Mouse (Mus musculus): ENCODE results near the gene Ttc22.

Gene Ttc22

DNA sequence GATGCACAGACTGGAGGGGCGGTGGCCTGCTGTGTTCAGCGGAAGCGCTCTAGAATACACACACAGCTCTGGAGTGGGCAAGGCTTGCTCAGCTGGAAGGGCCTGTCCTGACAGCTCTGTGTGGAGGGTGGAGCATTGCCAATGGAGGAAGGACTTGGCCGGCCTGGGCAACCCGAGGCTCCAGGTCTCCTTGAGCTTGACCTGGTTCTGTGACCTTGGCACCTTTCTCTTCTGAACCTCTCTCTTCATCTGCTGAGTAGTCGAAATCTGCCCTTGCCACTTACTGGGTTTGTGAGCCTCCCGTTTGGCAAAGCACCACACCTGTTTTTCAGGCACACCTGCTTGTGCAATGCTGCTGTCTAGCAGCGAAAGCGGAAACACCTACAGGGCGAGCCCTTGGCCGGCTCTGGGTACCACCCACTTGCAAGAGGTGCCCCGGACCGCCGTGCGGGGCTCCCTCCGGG, at the start of gene Ttc22:
Gene Ttc22, plus strand, starts transcription at position 403 of the 464 bp plus-strand sequence.
- in situ Hi-C loops (cut with MboI; ENCODE audit: low sequenced_read_pairs), result no loop called here

DNA sequence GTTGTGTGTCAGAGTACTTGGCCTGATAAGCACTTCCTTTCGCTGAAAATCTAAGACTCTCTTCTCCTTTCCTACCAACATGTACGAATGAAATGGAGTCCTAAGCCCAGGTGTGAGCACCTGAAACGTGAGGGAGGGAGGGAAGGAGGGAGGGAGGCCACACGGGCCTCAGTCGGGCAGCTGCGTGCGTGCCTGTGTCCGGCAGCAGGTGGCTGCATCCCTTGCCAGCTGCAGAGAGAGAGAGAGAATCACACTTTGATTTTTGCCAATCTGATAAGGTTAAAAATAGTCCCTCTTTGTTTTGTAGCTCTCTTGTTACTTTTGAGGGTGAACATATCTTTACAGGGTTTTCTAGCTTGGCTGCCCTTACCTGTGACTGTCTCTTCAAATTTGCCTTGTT, 47.2 kb upstream of the Ttc22 start:
- in situ Hi-C loops (cut with MboI; ENCODE audit: low sequenced_read_pairs), result no loop called here

DNA sequence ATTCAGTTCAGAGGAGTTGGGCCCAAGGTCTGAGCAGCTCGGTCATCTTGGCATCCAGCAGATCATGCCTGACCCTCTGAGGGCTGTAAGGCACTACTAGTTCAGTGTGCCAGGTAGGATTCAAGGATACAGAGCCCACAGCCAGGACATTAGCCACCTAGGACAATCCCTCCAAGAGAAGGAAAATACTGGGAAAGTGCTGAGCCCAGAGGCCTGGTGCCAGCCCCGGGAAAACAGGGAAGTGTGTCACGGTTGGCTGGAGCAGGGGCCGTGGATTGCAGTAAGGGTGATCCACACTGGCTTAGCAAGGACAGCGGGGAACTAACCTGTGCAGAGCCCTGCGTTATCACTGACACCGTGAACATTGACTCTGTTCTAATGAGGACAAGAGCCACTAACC, 44.7 kb upstream of the Ttc22 start:
- in situ Hi-C loops (cut with MboI; ENCODE audit: low sequenced_read_pairs), result no loop called here

DNA sequence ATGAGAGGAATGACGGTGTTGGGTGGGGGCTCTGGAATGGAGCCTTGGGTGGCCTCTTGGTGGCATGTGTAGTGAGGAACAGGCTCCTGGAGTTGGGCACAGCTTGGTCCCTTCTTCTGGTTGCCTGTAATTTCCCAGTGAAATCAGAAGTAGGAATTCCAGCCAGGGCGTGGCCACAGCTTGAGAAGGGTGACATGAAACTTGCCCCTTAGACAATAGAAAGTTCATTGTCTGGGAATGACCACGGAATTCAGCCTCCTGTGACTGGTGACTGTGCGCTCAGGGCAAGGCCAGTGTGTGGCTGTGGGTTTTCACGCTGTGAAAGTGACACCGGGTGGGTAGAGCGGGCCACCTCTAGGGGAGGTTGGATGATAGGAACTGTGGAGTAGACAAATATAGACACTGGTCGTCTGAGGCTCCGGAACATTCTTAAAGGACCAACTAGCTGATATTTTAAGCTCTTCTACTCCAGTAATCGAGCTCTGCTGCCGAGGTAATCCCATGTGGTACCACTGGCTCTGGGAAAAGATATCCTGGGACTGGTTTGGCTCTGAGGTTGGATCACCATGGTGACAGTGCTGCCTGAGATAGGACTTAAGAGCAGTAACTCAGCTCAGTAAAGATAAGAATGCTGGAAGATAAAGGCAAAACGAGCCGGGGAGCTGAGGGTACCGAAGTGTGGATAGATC, 40.9 kb upstream of the Ttc22 start:
- in situ Hi-C loops (cut with MboI; ENCODE audit: low sequenced_read_pairs), result no loop called here

DNA sequence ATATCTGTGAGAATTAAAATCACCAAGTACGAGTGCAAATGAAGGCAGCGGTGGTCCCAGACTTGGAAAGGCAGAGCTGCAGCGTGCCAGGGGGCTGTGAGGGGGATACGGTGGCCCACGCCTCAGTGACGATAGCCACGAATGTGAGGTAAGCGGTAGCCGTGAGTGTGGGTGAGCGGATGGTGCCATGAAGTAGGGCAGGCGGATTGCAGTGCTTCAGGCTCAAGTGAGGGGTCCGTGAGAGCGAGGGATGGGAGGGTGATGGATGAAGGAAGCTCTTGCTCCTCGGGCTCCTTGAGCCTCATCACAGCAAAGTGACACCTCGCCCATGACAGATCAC, 40.4 kb upstream of the Ttc22 start:
- in situ Hi-C loops (cut with MboI; ENCODE audit: low sequenced_read_pairs), result no loop called here

DNA sequence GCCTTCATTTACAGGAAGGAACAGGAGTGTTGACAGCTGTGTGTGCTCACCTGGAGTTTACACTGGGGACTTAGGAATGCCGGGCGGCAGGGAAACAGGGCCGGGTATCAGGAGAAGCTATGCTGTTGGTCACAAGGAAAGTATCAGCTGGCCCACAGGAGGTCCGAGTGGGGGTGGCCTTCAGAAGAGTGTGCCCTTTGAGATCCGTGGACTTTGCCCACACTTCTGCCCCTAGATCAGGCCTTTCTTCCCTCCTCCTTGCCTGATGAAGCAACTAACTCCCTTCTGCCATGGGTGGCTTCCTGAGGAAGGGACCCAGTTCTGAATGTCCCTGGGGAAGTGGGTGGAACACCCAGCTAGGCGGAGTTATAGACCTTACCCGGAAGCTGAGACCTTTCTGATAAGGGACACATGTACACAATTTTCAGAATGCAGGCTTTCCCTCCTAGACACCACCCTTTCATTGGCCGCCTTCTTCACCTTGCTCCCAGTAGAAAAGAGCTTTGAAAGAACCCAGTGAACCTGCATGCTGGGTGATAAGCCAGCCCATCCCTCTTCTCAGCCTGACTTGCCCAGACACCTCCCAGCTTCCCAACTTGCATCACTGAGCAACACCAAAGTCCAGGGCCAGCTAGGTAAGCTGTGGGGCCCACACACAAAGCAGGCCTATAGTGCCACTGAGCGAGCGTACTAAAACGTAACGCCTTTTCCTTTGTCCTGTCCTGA, 39.6 kb upstream of the Ttc22 start:
- in situ Hi-C loops (cut with MboI; ENCODE audit: low sequenced_read_pairs), result no loop called here

DNA sequence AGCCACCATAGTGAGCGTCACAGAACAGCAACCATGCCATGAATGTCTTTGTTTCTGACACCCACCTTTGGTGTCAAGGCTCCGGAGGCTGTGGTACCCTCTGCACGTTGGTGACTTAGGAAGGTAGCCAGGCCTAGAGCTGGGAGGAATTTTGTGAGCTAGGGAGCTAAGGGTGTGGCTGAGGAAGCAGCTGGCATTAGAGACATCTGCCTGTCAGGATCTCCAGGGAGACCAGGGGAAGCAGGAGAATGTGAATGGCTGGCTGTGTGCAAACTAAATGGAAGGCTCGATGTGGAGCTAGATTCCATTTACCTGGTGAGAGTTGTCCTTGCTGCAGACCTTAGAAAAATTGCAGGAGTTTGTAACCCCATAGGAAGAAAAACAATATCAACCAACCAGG, 37.6 kb upstream of the Ttc22 start:
- in situ Hi-C loops (cut with MboI; ENCODE audit: low sequenced_read_pairs), result no loop called here

DNA sequence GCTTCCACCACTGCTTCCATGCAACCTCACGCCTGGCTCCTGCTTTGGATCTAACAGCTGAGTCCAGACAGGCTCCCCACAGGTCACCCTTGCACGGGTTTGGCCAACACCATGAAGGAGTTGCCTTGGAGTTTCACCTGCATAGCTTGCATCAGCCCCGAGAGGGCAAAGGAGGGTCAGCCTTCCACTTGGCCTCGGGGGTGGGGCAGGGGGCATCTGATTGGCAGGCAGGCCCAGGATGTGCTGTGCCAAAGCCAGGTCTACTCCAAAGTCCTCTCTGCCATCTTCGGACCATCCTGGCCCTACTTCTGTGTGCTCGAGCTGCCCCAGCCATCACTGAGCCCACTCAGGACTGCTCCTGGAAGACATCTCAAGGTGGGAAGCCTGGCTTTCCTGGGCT, 35.2 kb upstream of the Ttc22 start:
- in situ Hi-C loops (cut with MboI; ENCODE audit: low sequenced_read_pairs), result no loop called here

DNA sequence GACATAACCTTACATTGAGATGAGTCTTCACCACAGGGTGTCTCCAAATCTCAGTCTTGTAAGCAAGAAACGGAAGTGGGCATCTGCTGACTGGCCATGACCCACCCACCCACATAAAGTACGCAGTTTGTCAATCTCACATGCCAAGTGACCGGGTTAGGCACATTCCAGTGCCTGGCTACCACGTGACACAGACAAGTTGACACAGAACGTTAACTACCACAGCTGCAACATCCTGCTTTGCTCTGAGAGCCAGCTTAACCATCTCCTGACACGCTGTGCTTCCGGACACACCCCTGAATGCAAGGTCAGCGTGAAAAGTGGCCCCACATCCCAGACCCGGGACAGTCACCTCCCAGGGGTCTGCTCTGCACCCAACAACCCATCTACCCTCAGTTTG, 32.1 kb upstream of the Ttc22 start:
- in situ Hi-C loops (cut with MboI; ENCODE audit: low sequenced_read_pairs), result no loop called here

DNA sequence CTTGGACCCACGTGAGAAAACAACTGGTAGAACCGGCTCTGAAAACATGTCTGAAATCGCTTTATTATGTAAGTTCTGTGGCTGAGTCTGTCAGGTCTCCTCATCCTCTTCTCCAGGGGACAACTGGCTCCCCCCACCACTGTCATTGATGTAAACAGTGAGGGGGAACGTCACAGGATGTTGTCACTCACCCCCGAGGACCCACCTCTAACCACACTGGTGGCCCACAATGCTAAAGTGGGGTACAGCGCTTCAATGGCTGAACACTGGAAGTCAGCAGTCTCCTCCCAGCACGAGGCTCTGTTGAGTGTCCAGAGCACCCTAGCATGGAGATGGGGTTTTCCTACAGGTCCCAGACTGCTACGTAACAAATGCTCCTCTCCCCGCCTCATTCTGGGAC, 31.4 kb upstream of the Ttc22 start:
- in situ Hi-C loops (cut with MboI; ENCODE audit: low sequenced_read_pairs), result no loop called here

DNA sequence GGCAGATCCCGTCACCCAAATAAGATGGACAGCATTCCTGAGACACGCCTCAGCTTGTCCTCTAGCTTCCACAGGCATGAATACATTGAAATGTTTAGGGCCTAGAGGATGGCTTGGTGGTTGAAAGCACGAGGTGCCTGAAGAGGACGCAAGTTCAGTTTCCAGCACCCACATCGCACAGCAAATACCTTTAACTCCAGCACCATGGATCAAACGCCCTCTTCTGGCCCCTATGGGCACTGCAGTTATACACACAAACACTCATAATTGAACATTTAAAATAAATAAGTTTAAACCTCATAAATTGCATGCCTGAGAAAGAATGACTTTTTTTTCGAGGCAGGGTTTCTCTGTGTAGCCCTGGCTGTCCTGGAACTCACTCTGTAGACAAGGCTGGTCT, 28.6 kb upstream of the Ttc22 start:
- in situ Hi-C loops (cut with MboI; ENCODE audit: low sequenced_read_pairs), result no loop called here

DNA sequence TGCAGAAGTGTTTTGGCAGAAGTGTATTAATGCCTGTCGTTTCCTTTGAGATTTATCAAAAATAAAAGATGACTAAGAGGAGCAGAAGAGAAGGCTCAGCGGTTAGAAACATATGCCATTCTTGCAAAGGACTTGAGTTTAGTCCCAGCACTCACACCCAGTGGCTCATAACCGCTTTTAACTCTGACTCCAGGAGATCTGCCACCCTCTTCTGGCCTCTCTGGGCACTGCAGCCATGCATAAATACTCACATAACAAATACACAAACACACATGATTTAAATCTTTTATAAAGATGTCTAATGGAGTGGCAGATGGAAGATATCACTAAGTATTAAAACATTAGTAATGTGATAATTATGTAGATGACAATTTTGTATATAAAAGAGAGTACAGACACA, 26.0 kb upstream of the Ttc22 start:
- in situ Hi-C loops (cut with MboI; ENCODE audit: low sequenced_read_pairs), result no loop called here

DNA sequence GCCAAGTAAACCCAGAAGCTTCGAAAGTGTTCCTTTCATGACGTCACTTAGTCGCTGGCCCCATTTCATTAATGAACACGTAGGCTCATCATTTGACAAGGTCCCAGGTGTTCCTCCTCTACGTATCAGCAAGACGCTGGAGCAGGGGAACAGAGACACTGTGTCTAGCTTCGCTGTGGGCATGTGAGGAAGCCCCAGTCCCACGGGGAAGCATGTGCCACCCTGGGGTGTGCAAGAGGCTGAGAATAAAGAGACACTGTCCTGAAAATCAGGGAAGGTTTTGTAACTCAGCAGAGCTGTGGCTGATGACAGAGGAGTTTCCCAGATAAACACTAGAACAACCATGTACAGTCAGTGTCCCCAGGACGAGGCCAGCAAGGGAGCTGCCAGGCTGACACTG, 25.2 kb upstream of the Ttc22 start:
- in situ Hi-C loops (cut with MboI; ENCODE audit: low sequenced_read_pairs), result no loop called here

DNA sequence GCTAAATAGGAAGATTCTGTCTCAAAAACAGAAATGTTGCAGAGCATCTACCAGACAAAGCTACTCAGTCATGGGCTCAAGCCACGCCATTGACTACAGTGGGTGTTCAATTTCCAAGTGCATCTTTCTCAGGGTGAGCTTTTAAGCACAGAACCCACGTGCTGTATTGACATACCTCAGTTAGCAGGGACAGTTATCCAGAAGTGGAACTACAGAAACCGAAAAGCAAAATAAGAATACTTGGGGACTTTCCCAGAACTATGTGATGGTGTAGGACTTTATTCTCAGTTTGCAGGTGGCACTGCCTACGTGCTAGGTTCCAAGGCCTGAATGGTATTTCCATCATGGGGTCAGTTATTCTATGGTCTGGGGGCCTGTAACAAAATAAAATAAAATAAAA, 24.5 kb upstream of the Ttc22 start:
- in situ Hi-C loops (cut with MboI; ENCODE audit: low sequenced_read_pairs), result no loop called here

DNA sequence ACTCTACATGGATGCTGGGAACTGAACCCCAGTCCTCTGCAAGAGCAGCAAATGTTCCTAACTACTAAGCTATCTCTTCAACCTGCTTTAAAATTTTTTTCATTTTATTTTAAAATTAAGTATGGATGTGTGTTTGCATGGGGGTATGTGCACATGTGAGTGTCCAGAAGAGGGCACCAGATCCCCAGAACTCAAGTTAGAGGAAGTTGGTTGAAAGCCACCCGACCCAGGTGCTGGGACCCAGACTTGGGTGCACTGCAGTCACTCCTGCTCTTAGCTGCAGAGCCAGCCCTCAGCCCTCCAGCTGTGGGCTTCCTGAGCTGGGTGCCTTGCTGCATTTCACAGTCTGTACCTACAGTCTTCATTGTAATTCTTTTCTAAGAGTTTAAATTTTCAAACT, 22.8 kb upstream of the Ttc22 start:
- in situ Hi-C loops (cut with MboI; ENCODE audit: low sequenced_read_pairs), result no loop called here

DNA sequence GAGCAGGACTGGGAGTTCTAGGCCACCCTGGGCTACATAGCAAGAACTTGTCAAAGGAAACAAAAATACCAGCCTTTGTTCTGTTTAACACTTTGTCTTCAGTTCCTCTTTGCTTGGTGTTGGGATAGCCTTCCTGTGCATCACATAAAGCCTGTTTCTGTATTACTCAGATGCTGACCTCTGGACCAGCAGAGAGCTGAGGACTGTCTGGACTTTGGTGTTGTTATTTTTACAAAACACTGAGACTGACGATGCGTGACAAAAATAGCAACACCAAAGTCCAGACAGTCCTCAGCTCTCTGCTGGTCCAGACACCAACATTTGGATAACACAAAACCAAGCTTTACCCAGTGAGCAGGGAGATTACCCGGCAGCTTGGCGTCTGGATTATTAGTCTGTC, 21.5 kb upstream of the Ttc22 start:
- in situ Hi-C loops (cut with MboI; ENCODE audit: low sequenced_read_pairs), result no loop called here

DNA sequence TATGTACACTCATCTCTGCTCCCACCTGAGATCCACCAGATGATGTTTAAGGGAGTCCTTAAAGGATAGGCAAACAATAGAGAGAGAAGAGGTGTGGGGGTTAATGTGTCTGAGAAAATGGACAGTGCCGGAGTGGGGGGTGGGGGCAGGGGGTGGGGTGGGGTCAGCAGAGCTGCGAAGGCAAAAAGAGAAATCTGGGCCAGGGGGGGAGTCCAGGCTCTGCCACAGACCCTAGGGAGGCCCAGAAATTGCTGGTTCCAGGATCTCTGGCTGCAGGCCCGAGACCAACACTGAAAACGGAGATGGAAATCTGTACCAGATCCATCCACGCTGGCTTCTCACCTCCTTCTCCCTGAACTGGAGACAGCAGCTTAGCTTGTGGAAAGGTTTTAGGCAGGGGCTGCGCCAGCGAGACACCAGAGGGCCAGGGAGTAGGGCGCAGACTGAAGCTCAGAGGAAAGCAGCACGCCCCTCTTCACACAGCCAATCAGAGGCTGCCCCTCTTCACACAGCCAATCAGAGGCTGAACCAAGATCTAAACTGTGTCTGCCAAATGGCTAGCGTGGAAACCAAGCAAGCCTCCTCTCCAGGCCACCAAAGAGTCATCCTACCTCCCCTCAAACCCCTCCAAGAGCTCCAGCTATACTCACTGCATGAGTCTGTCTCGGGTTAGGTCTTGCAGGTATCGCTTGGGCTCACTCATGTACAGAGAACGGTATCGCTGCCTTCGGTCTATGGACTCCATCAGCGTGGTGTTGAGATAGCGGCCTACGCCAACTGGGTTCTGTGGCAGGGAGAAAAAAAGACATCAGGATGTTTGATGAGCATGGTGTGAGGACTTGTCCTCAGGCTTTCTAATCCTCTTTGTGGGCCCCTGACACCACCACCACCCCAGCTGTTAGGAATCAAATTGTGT, 15.3 kb upstream of the Ttc22 start:
- in situ Hi-C loops (cut with MboI; ENCODE audit: low sequenced_read_pairs), result no loop called here

DNA sequence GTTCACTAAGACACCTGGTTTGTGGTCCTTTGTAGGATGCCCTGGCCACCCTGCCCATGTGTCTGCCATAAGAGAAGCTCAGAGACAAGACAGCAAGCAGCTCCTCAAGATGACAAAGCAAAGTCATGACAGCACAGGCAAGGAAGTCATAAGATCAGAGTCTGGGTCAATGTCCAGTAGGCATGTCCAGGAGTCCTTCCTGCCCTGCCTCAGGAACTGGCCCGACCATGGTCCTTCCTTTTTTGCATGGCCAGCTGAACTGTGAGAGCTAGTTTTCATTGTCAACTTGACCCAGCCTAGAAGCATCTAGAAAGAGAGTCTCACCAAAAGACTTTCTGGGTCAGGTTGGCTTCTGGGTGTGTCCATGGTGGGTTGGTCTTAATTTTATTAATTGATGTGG, 14.3 kb upstream of the Ttc22 start:
- in situ Hi-C loops (cut with MboI; ENCODE audit: low sequenced_read_pairs), result no loop called here

DNA sequence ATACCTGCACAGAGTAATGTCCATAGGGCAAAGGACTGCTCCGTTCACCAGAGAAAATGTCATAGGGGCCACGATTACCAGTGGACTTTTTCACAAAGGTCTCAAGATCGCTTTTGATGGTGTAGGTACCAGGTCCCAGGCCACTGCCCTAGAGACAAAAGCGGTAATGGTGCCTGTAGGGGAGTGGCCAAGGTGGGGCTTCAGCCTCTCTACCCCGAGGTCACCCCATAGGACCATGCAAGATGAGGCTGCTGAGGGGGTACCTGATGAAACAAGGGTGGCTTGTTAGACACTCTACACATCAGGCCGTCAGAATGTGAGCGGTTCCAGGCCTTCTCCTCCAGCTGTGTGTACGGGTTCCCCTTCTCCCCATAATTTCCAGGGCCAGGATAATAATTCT, 9.1 kb upstream of the Ttc22 start:
- in situ Hi-C loops (cut with MboI; ENCODE audit: low sequenced_read_pairs), result loop anchor here (10.0 kb wide), 1 partner anchor 92 kb away; no protein-coding TSS in a partner anchor

DNA sequence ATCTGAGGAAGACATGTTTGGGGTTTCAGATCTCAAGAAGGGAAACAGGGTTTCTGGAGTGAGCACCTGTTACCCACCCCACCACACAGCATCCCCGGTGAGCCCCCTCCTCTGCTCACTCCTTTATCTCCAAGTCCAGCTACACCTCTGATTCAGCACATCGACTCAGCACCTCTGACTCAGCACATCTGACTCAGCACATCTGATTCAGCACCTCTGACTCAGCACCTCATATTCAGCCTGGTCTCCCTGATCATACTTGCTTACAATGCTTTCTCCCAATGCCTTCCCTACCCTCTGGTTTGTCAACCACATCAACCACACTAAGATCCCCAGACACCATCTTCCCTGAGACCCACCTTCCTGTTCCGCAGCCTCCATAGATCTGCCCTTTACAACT, 8.7 kb upstream of the Ttc22 start:
- in situ Hi-C loops (cut with MboI; ENCODE audit: low sequenced_read_pairs), result loop anchor here (10.0 kb wide), 1 partner anchor 91 kb away; no protein-coding TSS in a partner anchor

DNA sequence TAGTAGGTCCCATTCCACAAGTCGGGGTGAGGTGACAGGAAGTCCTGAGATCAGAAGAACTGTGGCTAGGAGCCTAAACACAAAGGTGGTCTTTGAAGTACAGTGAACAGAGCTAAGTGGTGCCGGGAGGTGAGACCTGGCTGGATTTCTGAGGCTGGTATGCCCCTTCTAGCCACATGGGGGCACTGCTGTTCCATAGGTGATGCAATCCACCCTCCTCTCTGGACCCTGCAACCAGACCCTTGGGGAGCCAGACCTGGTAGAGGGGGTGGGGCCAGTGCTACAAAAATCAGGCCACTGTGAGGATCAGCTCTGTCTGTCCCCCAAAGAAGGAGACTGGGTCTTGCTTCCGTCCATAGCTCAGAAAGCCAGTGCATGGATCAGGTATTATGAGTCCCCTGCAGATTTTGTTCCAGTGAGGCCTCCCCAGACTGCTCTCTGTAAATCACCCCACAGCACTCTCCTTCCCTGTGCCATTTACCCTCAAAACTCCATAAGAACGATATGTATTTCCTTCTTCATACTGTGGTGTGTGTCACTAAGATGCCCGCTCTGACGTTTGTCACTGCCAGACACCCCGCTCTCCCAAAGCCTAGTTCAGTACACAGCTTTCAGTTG, 7.9 kb upstream of the Ttc22 start:
- in situ Hi-C loops (cut with MboI; ENCODE audit: low sequenced_read_pairs), result loop anchor here (10.0 kb wide), 1 partner anchor 91 kb away; no protein-coding TSS in a partner anchor

Measured in CH12F3 (cell line).